Mouse (Mus musculus) left cerebral cortex, adult 18-20 months (tissue): ENCODE results near the gene Tlr5. TPM values are rescaled to one million over a fixed set of nuclear protein-coding genes. Genes with fewer than 3 reads are reported as not detected.

Source experiments
- DNase-seq, 2 experiments: peaks; one replicate each; pipeline ENCODE4 v3.0.0; 2021 to 2022; ENCODE audit warnings: low spot score in 2 of 2, mixed read lengths in 1 of 2
- total RNA-seq, 2 experiments: library from RNA; stranded (reverse); gene quantifications; 2 replicates each; pipeline ENCODE4 v1.2.3; 2021

Gene Tlr5
- total RNA-seq, 2 experiments from 2014 or later: 0.28 to 0.30 TPM

GRCm38 (mm10) chr1:182987801-182988200 is 33.2 kb downstream of the Tlr5 start:
- no peak for DNase-seq

GRCm38 (mm10) chr1:182988646-182989045 is 34.1 kb downstream of the Tlr5 start:
- DNase-seq: no peak

- DNase-seq: no peak
Measured at GRCm38 (mm10) chr1:182990092-182990762, 35.6 kb downstream of the Tlr5 start.

GRCm38 (mm10) chr1:182991002-182991778 is 36.6 kb downstream of the Tlr5 start:
- peak; percentile 73 to 75 for DNase-seq

Other genes with a start within 250 kb of the Tlr5 start
- gene Ccdc185, start 205.6 kb upstream of the Tlr5 start, total RNA-seq: under 1 TPM; 0.16 to 0.26 TPM
- 100 to 1,000 TPM; 105 to 117 TPM for gene Susd4, start 190.9 kb upstream of the Tlr5 start, total RNA-seq